ENCODE assay signal across 10 mouse cellular contexts in genomic region chr16:20591076-20591705, GRCm38 (mm10). TPM values are rescaled to one million over a fixed set of nuclear protein-coding genes. Genes with fewer than 3 reads are reported as not detected.
DNase-seq lines count a peak whose midpoint lies in the region; ATAC-seq and TF ChIP-seq lines count a peak whose summit lies in the region.
"Had no signal": no experiment of that assay in that cellular context is flagged by ENCODE, and none has a peak within 500 bp of the region (broad histone marks: within the 10 kb centered on the region; RNA-seq: fewer than 3 reads in every experiment).

No protein-coding gene starts in this region.

- TF ChIP-seq CTCF in cortical plate, adult 2 months (IDR thresholded peaks at IDR 0.05; ENCODE audit: extremely low read depth, insufficient read depth, low read length): no peak

- no peak for TF ChIP-seq POLR2A in cortical plate, adult 2 months (IDR thresholded peaks at IDR 0.05; ENCODE audit: extremely low read depth, insufficient read depth, low read length)

- H3K4me1 ChIP-seq in heart, embryonic 13.5 days: peaks cover 24% of the 10 kb centered on the region
- no peaks in the 10 kb centered on the region for H3K4me1 ChIP-seq in cortical plate, adult 2 months (ENCODE audit: control insufficient read depth, insufficient read depth, low read length)
- H3K4me1 ChIP-seq in hindbrain, embryonic 10.5 days (replicated peaks): peaks cover 26% of the 10 kb centered on the region
- H3K4me1 ChIP-seq in midbrain, embryonic 10.5 days: peaks cover 24% of the 10 kb centered on the region

- no peak for DNase-seq in heart, adult 11 months
- peak; percentile 31 for DNase-seq in hindbrain, embryonic 10.5 days (ENCODE audit: low spot score)
- peak; percentile 29 for DNase-seq in midbrain, embryonic 10.5 days (ENCODE audit: low spot score)
- no peak for DNase-seq in ovary, postnatal 36 days (ENCODE audit: low spot score)
- no peak for DNase-seq in right cerebral cortex, postnatal 36 days (ENCODE audit: low spot score in 2 of 2)
- no peak for DNase-seq in testis, postnatal 10 days (ENCODE audit: low spot score)
- DNase-seq: thymus, adult 18-20 months had no signal

- H3K4me2 ChIP-seq in heart, embryonic 13.5 days: peak overlapping the region; percentile 91

- peaks cover 84% of the 10 kb centered on the region for H3K27me3 ChIP-seq in heart, embryonic 13.5 days (replicated peaks)
- peaks cover 75% of the 10 kb centered on the region for H3K27me3 ChIP-seq in hindbrain, embryonic 10.5 days (ENCODE audit: insufficient read depth, poor library complexity, severe bottlenecking)
- peaks cover 82% of the 10 kb centered on the region for H3K27me3 ChIP-seq in midbrain, embryonic 10.5 days (ENCODE audit: low read depth, poor library complexity, severe bottlenecking)

- no peaks in the 10 kb centered on the region for H3K36me3 ChIP-seq in heart, embryonic 13.5 days
- no peaks in the 10 kb centered on the region for H3K36me3 ChIP-seq in hindbrain, embryonic 10.5 days
- no peaks in the 10 kb centered on the region for H3K36me3 ChIP-seq in midbrain, embryonic 10.5 days

- 0 out of 2 replicates have a peak overlapping the region, but pooled peaks have one; percentile 11 for H3K9ac ChIP-seq in heart, embryonic 13.5 days

- H3K9me3 ChIP-seq in heart, embryonic 13.5 days: no peaks in the 10 kb centered on the region
- H3K9me3 ChIP-seq in hindbrain, embryonic 10.5 days: no peaks in the 10 kb centered on the region
- H3K9me3 ChIP-seq in midbrain, embryonic 10.5 days (replicated peaks): no peaks in the 10 kb centered on the region

- H3K4me3 ChIP-seq in heart, embryonic 13.5 days: peak overlapping the region; percentile 56
- peak overlapping the region; percentile 56 for H3K4me3 ChIP-seq in cortical plate, adult 2 months (ENCODE audit: insufficient read depth, low read length)
- H3K4me3 ChIP-seq in hindbrain, embryonic 10.5 days: peak overlapping the region; percentile 67
- H3K4me3 ChIP-seq in midbrain, embryonic 10.5 days: peak overlapping the region; percentile 67

- ATAC-seq in heart, embryonic 13.5 days (ENCODE audit: extremely low read depth, insufficient number of reproducible peaks, low FRiP score, low TSS enrichment): no peak

- 5% methylated on average over 48 of the region's 48 CpGs for WGBS in heart, embryonic 13.5 days
- 4% methylated on average over 48 of the region's 48 CpGs for WGBS in hindbrain, embryonic 10.5 days
- WGBS in midbrain, embryonic 10.5 days: 5% methylated on average over 48 of the region's 48 CpGs

- no peak overlapping the region for H3K27ac ChIP-seq in heart, embryonic 13.5 days (replicated peaks)
- H3K27ac ChIP-seq in cortical plate, adult 2 months (ENCODE audit: insufficient read depth, low read length): no peak overlapping the region
- H3K27ac ChIP-seq in hindbrain, embryonic 10.5 days: no peak overlapping the region
- no peak overlapping the region for H3K27ac ChIP-seq in midbrain, embryonic 10.5 days (replicated peaks)

RNA-seq across cellular contexts. Expression of gene Vwa5b2, which starts 1.9 kb away (rescaled TPM):
- 0.19 and 0.25 TPM in 2 replicates for polyA plus RNA-seq in heart, embryonic 13.5 days (2015; fragmentation: Nextera tagmentation; extraction: Ambion mirVana)
- polyA plus RNA-seq in cortical plate, adult 2 months (2012; rRNA removed): 102 and 119 TPM in 2 replicates
- polyA plus RNA-seq in hindbrain, embryonic 10.5 days (2016; fragmentation: Nextera tagmentation; extraction: Ambion mirVana): 2.9 and 4.0 TPM in 2 replicates
- 1.7 and 4.5 TPM in 2 replicates for polyA plus RNA-seq in midbrain, embryonic 10.5 days (2016; fragmentation: Nextera tagmentation; extraction: Ambion mirVana)
- polyA plus RNA-seq: liver, adult 2 months had no signal

RNA-seq across cellular contexts. Expression of gene Eef1akmt4, which starts 20.2 kb away (rescaled TPM):
- 20.6 and 21.1 TPM in 2 replicates for polyA plus RNA-seq in heart, embryonic 13.5 days (2015; fragmentation: Nextera tagmentation; extraction: Ambion mirVana)
- 2.5 and 3.1 TPM in 2 replicates for polyA plus RNA-seq in cortical plate, adult 2 months (2012; rRNA removed)
- 33.4 and 38.8 TPM in 2 replicates for polyA plus RNA-seq in hindbrain, embryonic 10.5 days (2016; fragmentation: Nextera tagmentation; extraction: Ambion mirVana)
- 36.0 and 42.1 TPM in 2 replicates for polyA plus RNA-seq in midbrain, embryonic 10.5 days (2016; fragmentation: Nextera tagmentation; extraction: Ambion mirVana)

RNA-seq across cellular contexts. Expression of gene Gm49333, which starts 20.2 kb away (rescaled TPM):
- not detected in 2 replicates for polyA plus RNA-seq in heart, embryonic 13.5 days (2015; fragmentation: Nextera tagmentation; extraction: Ambion mirVana)
- not detected in 2 replicates for polyA plus RNA-seq in cortical plate, adult 2 months (2012; rRNA removed)
- 0.18 TPM in 1 of 2 replicates, not detected in the other for polyA plus RNA-seq in hindbrain, embryonic 10.5 days (2016; fragmentation: Nextera tagmentation; extraction: Ambion mirVana)
- polyA plus RNA-seq in midbrain, embryonic 10.5 days (2016; fragmentation: Nextera tagmentation; extraction: Ambion mirVana): not detected in 2 replicates
- polyA plus RNA-seq: liver, adult 2 months had no signal

RNA-seq across cellular contexts. Expression of gene Alg3, which starts 20.3 kb away (rescaled TPM):
- polyA plus RNA-seq in heart, embryonic 13.5 days (2015; fragmentation: Nextera tagmentation; extraction: Ambion mirVana): 33.3 and 35.3 TPM in 2 replicates
- polyA plus RNA-seq in cortical plate, adult 2 months (2012; rRNA removed): 16.4 and 18.3 TPM in 2 replicates
- 59.2 and 61.3 TPM in 2 replicates for polyA plus RNA-seq in hindbrain, embryonic 10.5 days (2016; fragmentation: Nextera tagmentation; extraction: Ambion mirVana)
- polyA plus RNA-seq in midbrain, embryonic 10.5 days (2016; fragmentation: Nextera tagmentation; extraction: Ambion mirVana): 59.4 and 61.1 TPM in 2 replicates

RNA-seq across cellular contexts. Expression of gene Camk2n2, which starts 29.9 kb away (rescaled TPM):
- polyA plus RNA-seq in heart, embryonic 13.5 days (2015; fragmentation: Nextera tagmentation; extraction: Ambion mirVana): 0.37 and 0.48 TPM in 2 replicates
- polyA plus RNA-seq in cortical plate, adult 2 months (2012; rRNA removed): 188 and 191 TPM in 2 replicates
- 2.6 and 4.2 TPM in 2 replicates for polyA plus RNA-seq in hindbrain, embryonic 10.5 days (2016; fragmentation: Nextera tagmentation; extraction: Ambion mirVana)
- 3.1 and 3.3 TPM in 2 replicates for polyA plus RNA-seq in midbrain, embryonic 10.5 days (2016; fragmentation: Nextera tagmentation; extraction: Ambion mirVana)

Comparison
In these comparisons a context has a peak if more than half of its experiments do, and no peak if none do; other contexts are left out.
1. DNase-seq: peak in hindbrain, embryonic 10.5 days (single experiment) and midbrain, embryonic 10.5 days (single experiment); none in heart, adult 11 months (single experiment), ovary, postnatal 36 days (single experiment), right cerebral cortex, postnatal 36 days (0 of 2) and testis, postnatal 10 days (single experiment).
2. RNA of gene Vwa5b2, which starts 1.9 kb away (polyA plus RNA-seq): 102 to 119 TPM in cortical plate, adult 2 months; 2.9 to 4.0 TPM in hindbrain, embryonic 10.5 days, 1.7 to 4.5 TPM in midbrain, embryonic 10.5 days and 0.19 to 0.25 TPM in heart, embryonic 13.5 days; every median in the first group is over 10 times any median in the second.
3. Peak in every context shown above with its lines, with median percentiles within 50 percentile points of each other: H3K4me3 ChIP-seq.